Mouse (Mus musculus) right cerebral cortex, adult 2 months (tissue): ENCODE measurements around the gene Gm20708.

Experiments
- DNase-seq, 2 experiments: peaks; one replicate each; pipeline ENCODE4 v3.0.0; 2021 to 2022; ENCODE audit warnings: low spot score in 2 of 2

The Gm20708 gene

GRCm38 (mm10) chr11:117809407-117810311, at the start of gene Gm20708, which contains the start of gene Syngr2:
TSS of gene Gm20708 (plus strand) at chr11:117809668.
TSS of gene Syngr2 (plus strand) at chr11:117809668.
- DNase-seq = peak in 1 of 2 experiments; percentile 44

GRCm38 (mm10) chr11:117760374-117761119, 48.9 kb upstream of the Gm20708 start:
- DNase-seq = peak in 1 of 2 experiments; percentile 38

GRCm38 (mm10) chr11:117761801-117762200, 47.7 kb upstream of the Gm20708 start:
- DNase-seq = no peak

- DNase-seq = no peak
These were observed 47.2 kb upstream of the Gm20708 start for GRCm38 (mm10) chr11:117762246-117762645.

GRCm38 (mm10) chr11:117764319-117764718, 45.1 kb upstream of the Gm20708 start:
- DNase-seq = no peak

- no peak for DNase-seq
These were observed 44.1 kb upstream of the Gm20708 start for GRCm38 (mm10) chr11:117765361-117765760.

GRCm38 (mm10) chr11:117766275-117766674, 43.2 kb upstream of the Gm20708 start:
- peak in 1 of 2 experiments; percentile 40 for DNase-seq

- no peak for DNase-seq
These were observed 40.5 kb upstream of the Gm20708 start for GRCm38 (mm10) chr11:117768725-117769682.

GRCm38 (mm10) chr11:117769683-117770047, 39.8 kb upstream of the Gm20708 start:
- no peak for DNase-seq

- no peak for DNase-seq
These were observed 39.1 kb upstream of the Gm20708 start for GRCm38 (mm10) chr11:117770407-117770806.

GRCm38 (mm10) chr11:117772352-117772751, 37.1 kb upstream of the Gm20708 start:
- no peak for DNase-seq

- no peak for DNase-seq
These were observed 34.5 kb upstream of the Gm20708 start for GRCm38 (mm10) chr11:117774925-117775324.

GRCm38 (mm10) chr11:117775540-117775939, 33.9 kb upstream of the Gm20708 start:
- DNase-seq = no peak

- DNase-seq = no peak
These were observed 33.2 kb upstream of the Gm20708 start for GRCm38 (mm10) chr11:117776085-117776792.

- no peak for DNase-seq
These were observed 32.4 kb upstream of the Gm20708 start for GRCm38 (mm10) chr11:117777111-117777510.

GRCm38 (mm10) chr11:117778031-117778430, 31.4 kb upstream of the Gm20708 start:
- no peak for DNase-seq

GRCm38 (mm10) chr11:117778851-117779433, 30.5 kb upstream of the Gm20708 start:
- no peak for DNase-seq

GRCm38 (mm10) chr11:117779434-117780198, 29.9 kb upstream of the Gm20708 start:
- DNase-seq = no peak

GRCm38 (mm10) chr11:117780199-117780515, 29.3 kb upstream of the Gm20708 start:
- DNase-seq = no peak
